Mouse (Mus musculus) heart, postnatal 0 days (tissue): ENCODE results near the gene Hmgb2. TPM values are rescaled to one million over a fixed set of nuclear protein-coding genes. Genes with fewer than 3 reads are reported as not detected.

Experiments
- ATAC-seq: fragments of 200-750 bp; cut with Nextera tagmentation; 2 replicates; pipeline ENCODE4 v1.8.0; 2017; ENCODE audit warnings: low read depth, moderate number of reproducible peaks, moderate library complexity; ENCODE audit not compliant: insufficient read depth
- DNase-seq: peaks from one replicate; pipeline ENCODE4 v3.0.0-alpha.2; 2016; ENCODE audit warnings: low spot score
- H3K27ac ChIP-seq: fragments of 300-500 bp; sonication (generic); 2 replicates; pipeline ENCODE4 v1.5.1; 2014; ENCODE audit warnings: low read depth, mild to moderate bottlenecking
- H3K27me3 ChIP-seq: fragments of 300-500 bp; sonication (generic); 2 replicates; pipeline ENCODE4 v1.6.1; 2014; ENCODE audit warnings: low read length, mixed read lengths; ENCODE audit not compliant: control insufficient read depth, insufficient read depth
- H3K36me3 ChIP-seq: fragments of 300-500 bp; sonication (generic); replicated peaks from 2 replicates; pipeline ENCODE4 v1.6.1; 2014; ENCODE audit warnings: low read length, mixed read lengths; ENCODE audit not compliant: control insufficient read depth, insufficient read depth
- H3K4me1 ChIP-seq: fragments of 300-500 bp; sonication (generic); 2 replicates; pipeline ENCODE4 v1.6.1; 2014; ENCODE audit warnings: antibody characterized with exemption; ENCODE audit not compliant: control insufficient read depth, insufficient read depth
- H3K4me2 ChIP-seq: fragments of 300-500 bp; sonication (generic); 2 replicates; pipeline ENCODE4 v1.6.1; 2014; ENCODE audit warnings: low read depth, mild to moderate bottlenecking, low read length, moderate library complexity
- H3K4me3 ChIP-seq: fragments of 300-500 bp; sonication (generic); 2 replicates; pipeline ENCODE4 v1.5.1; 2014; ENCODE audit warnings: low read depth, low read length
- H3K9ac ChIP-seq: fragments of 300-500 bp; sonication (generic); replicated peaks from 2 replicates; pipeline ENCODE4 v1.6.1; 2014; ENCODE audit warnings: low read depth, low read length, mixed read lengths
- H3K9me3 ChIP-seq: fragments of 300-500 bp; sonication (generic); replicated peaks from 2 replicates; pipeline ENCODE4 v1.6.1; 2016; ENCODE audit warnings: low read length; ENCODE audit not compliant: control insufficient read depth
- CTCF ChIP-seq: IDR thresholded peaks from 2 replicates; pipeline ENCODE4 v1.5.1; 2016; ENCODE audit warnings: antibody characterized with exemption, control low read depth, low read depth
- EP300 ChIP-seq: IDR thresholded peaks from 2 replicates; pipeline ENCODE4 v1.6.1; 2016; ENCODE audit warnings: antibody characterized with exemption, low read depth
- whole genome bisulfite sequencing: fragments of 180-500 bp; shearing (Covaris S2); extraction: QIAGEN DNeasy Blood & Tissue Kit; methylation state at CpG from one replicate; pipeline ENCODE4 v1.1.7; 2014; 5-methylcytosine and 5-hydroxymethylcytosine counted together
- polyA plus RNA-seq: library from polyadenylated mRNA; unstranded; fragments of >200 nt; fragmentation: Nextera tagmentation; extraction: Ambion mirVana; gene quantifications from 2 replicates; pipeline ENCODE4 v1.2.1, GENCODE M21; 2015
- total RNA-seq: library from RNA; depleted of rRNA; stranded (reverse); fragments of >200 nt; gene quantifications from 2 replicates; pipeline ENCODE4 v1.2.3, GENCODE M21; 2014; ENCODE audit warnings: low replicate concordance

Hmgb2 gene
- total and polyA plus RNA-seq, 2 experiments from 2014 or later: 25.6 to 145 TPM

DNA sequence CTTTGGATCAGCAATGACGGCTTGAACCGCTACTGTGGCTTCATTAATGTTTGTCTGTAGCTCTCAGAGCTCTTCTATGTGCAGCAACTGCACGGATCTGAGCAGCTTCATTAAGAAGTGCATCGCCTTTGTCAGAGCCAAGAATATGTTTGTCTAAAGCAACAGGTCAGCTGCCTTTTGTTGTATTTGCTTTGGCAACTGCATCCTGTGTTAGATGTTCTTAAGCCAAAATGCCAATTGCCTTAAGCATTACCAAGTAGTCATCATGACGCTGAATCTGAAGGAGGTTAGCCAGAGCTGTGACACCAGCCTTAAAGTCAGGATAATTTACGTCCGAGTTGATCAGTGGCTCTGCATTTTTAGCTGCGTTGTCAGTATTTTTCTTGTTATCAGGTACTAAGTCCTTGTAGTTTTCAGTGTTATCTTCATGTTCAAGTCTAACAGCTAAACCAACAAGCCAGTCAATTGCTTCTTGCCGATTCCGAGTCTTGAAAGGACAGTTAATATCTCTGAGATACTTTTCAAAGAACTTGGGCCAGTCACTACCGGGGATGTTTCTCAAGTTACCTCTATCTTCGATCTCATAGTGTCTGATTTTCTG, 8.6 kb downstream of the Hmgb2 start:
- no peak overlapping the region for H3K27ac ChIP-seq
- H3K4me2 ChIP-seq: no peak overlapping the region
- peaks cover 33% of the 10 kb centered on the region for H3K36me3 ChIP-seq
- no peaks in the 10 kb centered on the region for H3K9me3 ChIP-seq
- 58% methylated on average over 12 of the region's 12 CpGs for WGBS
- no peaks in the 10 kb centered on the region for H3K27me3 ChIP-seq
- no peak for TF ChIP-seq CTCF
- TF ChIP-seq EP300: no peak
- H3K9ac ChIP-seq: no peak overlapping the region
- H3K4me3 ChIP-seq: no peak overlapping the region
- no peak; the same call in 1 of the 2 replicates for ATAC-seq
- no peak for DNase-seq
- no peaks in the 10 kb centered on the region for H3K4me1 ChIP-seq

GRCm38 (mm10) chr8:57528036-57528435, 16.3 kb downstream of the Hmgb2 start:
- Histone ChIP-seq H3K4me2 (no peak overlapping the region), H3K27ac (no peak overlapping the region), H3K9me3 (no peaks in the 10 kb centered on the region), H3K9ac (no peak overlapping the region), H3K36me3 (no peaks in the 10 kb centered on the region), H3K4me3 (no peak overlapping the region), H3K27me3 (no peaks in the 10 kb centered on the region), H3K4me1 (no peaks in the 10 kb centered on the region)
- DNase-seq (no peak), ATAC-seq (no peak)
- 100% methylated on average over 1 of the region's 1 CpGs for WGBS
- TF ChIP-seq CTCF (no peak), EP300 (no peak)

DNA sequence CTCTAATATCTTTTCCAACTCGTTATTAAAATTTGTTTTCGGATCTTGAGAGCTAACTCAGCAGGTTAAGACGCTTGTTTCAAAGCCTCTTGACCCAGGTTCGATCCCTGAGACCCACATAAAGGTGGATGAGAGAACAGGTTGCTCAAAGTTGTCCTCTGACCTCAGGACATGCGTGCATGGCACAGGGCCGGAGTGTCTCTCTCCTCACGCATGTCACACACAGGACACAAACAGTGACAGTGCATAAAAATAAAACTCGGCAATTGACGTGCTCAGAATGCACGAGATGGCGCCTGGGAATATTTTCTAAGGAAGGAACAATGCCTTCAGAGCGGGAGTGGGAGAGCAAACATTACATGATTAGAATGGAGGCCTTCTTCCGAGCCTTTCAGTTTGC, 18.5 kb downstream of the Hmgb2 start:
- Histone ChIP-seq H3K9ac (0 out of 2 replicates have a peak overlapping the region, but pooled peaks have one; percentile 28), H3K27ac (peak overlapping the region; percentile 75)
- ATAC-seq: peak; percentile 42; the same call in 1 of the 2 replicates

DNA sequence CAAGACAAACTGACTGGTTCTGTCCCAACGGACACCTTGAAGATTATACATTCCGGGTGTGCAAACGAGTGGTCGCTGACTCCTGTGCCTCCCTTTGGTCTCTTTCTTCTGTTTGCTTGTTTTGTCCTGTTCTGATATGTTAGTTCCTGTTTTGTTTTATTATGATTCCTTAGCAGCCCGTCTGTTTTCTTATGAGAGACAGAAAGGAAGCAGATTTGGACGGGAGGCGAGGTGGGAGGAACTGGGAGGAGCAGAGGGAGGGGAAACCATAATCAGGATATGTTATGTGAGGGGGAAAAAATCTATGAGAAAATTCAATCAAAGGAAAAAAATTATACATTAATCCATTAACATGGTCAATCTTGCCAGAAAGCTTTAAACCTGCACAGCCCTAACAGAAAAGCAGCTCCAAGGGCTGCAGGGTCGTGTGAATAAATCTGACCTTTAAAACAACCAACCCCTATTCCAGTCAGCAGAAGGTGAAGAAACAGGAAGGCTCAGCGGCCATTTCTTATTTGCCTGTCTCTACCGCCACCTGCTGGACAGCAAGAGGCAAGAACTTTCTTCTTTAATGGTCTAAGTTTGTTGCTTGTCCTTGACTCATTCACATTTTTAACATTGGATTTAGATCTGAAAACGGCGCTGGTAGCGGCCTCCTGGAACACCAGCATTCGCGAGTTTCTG, 19.1 kb downstream of the Hmgb2 start:
- Histone ChIP-seq H3K4me2 (peak overlapping the region; percentile 53), H3K27ac (peak overlapping the region; percentile 75), H3K4me1 (no peaks in the 10 kb centered on the region), H3K4me3 (peak overlapping the region; percentile 22), H3K9me3 (no peaks in the 10 kb centered on the region), H3K36me3 (peaks cover 1% of the 10 kb centered on the region; the same call in 1 of the 2 replicates), H3K27me3 (no peaks in the 10 kb centered on the region), H3K9ac (peak overlapping the region; percentile 28; the same call in 1 of the 2 replicates)
- ATAC-seq (peak; percentile 77), DNase-seq (peak; percentile 89)
- 14% methylated on average over 15 of the region's 15 CpGs for WGBS
- no peak for TF ChIP-seq EP300
- peak; percentile 91 for TF ChIP-seq CTCF

More for the DNA sequence above, 18.5 kb downstream of the Hmgb2 start:
- Histone ChIP-seq H3K4me3 (peak overlapping the region; percentile 22), H3K9me3 (no peaks in the 10 kb centered on the region), H3K27me3 (no peaks in the 10 kb centered on the region), H3K4me1 (no peaks in the 10 kb centered on the region), H3K4me2 (peak overlapping the region; percentile 53), H3K36me3 (no peaks in the 10 kb centered on the region; the same call in 1 of the 2 replicates)
- no peak for DNase-seq
- no peak for TF ChIP-seq EP300
- no peak for TF ChIP-seq CTCF
- WGBS: 60% methylated on average over 13 of the region's 13 CpGs

GRCm38 (mm10) chr8:57532223-57532622, 20.5 kb downstream of the Hmgb2 start:
- no peaks in the 10 kb centered on the region for H3K27me3 ChIP-seq
- H3K9me3 ChIP-seq: no peaks in the 10 kb centered on the region
- WGBS: 69% methylated on average over 2 of the region's 2 CpGs
- ATAC-seq (no peak), DNase-seq (no peak)
- no peaks in the 10 kb centered on the region for H3K4me1 ChIP-seq
- H3K4me3 ChIP-seq: no peak overlapping the region
- no peak overlapping the region for H3K9ac ChIP-seq
- H3K4me2 ChIP-seq: no peak overlapping the region
- H3K36me3 ChIP-seq: peaks cover 7% of the 10 kb centered on the region; the same call in 1 of the 2 replicates
- no peak for TF ChIP-seq EP300
- TF ChIP-seq CTCF: peak; percentile 38
- H3K27ac ChIP-seq: no peak overlapping the region
